Mouse (Mus musculus) neural tube, embryonic 11.5 days (tissue): Measurements from ENCODE around the gene Arhgap28. TPM values are rescaled to one million over a fixed set of nuclear protein-coding genes. Genes with fewer than 3 reads are reported as not detected.

ENCODE experiments used
- ATAC-seq: fragments of 200-750 bp; cut with Nextera tagmentation; 2 replicates; pipeline ENCODE4 v1.8.0; 2017; ENCODE audit warnings: moderate number of reproducible peaks, mild to moderate bottlenecking, moderate TSS enrichment, moderate library complexity; ENCODE audit not compliant: insufficient read depth, low FRiP score, low TSS enrichment
- DNase-seq: peaks from one replicate; pipeline ENCODE4 v3.0.0-alpha.2; 2015; ENCODE audit warnings: low spot score
- H3K27ac ChIP-seq: fragments of 300-500 bp; sonication (generic); 2 replicates; pipeline ENCODE4 v1.5.1; 2014; ENCODE audit warnings: low read depth, mild to moderate bottlenecking, low read length
- H3K27me3 ChIP-seq: fragments of 300-500 bp; sonication (generic); 2 replicates; pipeline ENCODE4 v1.6.1; 2014; ENCODE audit warnings: mild to moderate bottlenecking, low read length, mixed read lengths; ENCODE audit not compliant: control insufficient read depth, insufficient read depth
- H3K36me3 ChIP-seq: fragments of 300-500 bp; sonication (generic); 2 replicates; pipeline ENCODE4 v1.6.1; 2014; ENCODE audit warnings: mild to moderate bottlenecking, low read length, moderate library complexity, mixed read lengths; ENCODE audit not compliant: control insufficient read depth, insufficient read depth
- H3K4me1 ChIP-seq: fragments of 300-500 bp; sonication (generic); 2 replicates; pipeline ENCODE4 v1.6.1; 2014; ENCODE audit warnings: low read length, mixed read lengths; ENCODE audit not compliant: control insufficient read depth, insufficient read depth
- H3K4me2 ChIP-seq: fragments of 300-500 bp; sonication (generic); 2 replicates; pipeline ENCODE4 v1.6.1; 2014; ENCODE audit warnings: low read depth, mild to moderate bottlenecking, moderate library complexity
- H3K4me3 ChIP-seq: fragments of 300-500 bp; sonication (generic); 2 replicates; pipeline ENCODE4 v1.5.1; 2014; ENCODE audit warnings: low read depth, low read length
- H3K9ac ChIP-seq: fragments of 300-500 bp; sonication (generic); 2 replicates; pipeline ENCODE4 v1.6.1; 2014; ENCODE audit warnings: mild to moderate bottlenecking, low read length
- H3K9me3 ChIP-seq: fragments of 300-500 bp; sonication (generic); 2 replicates; pipeline ENCODE4 v1.6.1; 2016; ENCODE audit warnings: low read length; ENCODE audit not compliant: control insufficient read depth
- WGBS: fragments of 180-500 bp; shearing (Covaris S2); extraction: QIAGEN DNeasy Blood & Tissue Kit; methylation state at CpG from one replicate; pipeline ENCODE4 v1.1.7; 2014; 5-methylcytosine and 5-hydroxymethylcytosine counted together
- polyA plus RNA-seq: library from polyadenylated mRNA; unstranded; fragments of >200 nt; fragmentation: Nextera tagmentation; extraction: Ambion mirVana; gene quantifications from 2 replicates; pipeline ENCODE4 v1.2.1, GENCODE M21; 2014

Arhgap28 gene
- polyA plus RNA-seq, 1 experiment from 2014 or later = 47.9 TPM

DNA sequence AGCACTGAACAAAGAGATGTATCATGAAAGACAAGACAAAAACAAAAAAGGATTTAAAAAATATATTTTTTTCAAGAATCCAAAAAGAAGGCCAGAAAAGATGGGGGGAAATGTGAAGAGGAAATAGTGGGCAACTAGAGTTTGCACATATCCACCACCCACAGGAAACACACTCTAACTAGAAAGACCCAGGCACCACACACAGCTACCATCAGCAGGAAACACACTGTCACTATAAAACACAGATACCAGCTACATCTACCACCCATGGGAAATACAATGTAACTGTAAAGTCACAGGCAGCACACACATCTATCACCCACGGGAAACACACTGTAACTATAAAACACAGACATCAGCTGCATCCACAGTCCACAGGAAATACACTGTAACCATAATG is 46.3 kb downstream of the Arhgap28 start:
- no peaks in the 10 kb centered on the region for H3K36me3 ChIP-seq
- H3K4me1 ChIP-seq = peaks cover 6% of the 10 kb centered on the region; the same call in 1 of the 2 replicates
- H3K27me3 ChIP-seq = no peaks in the 10 kb centered on the region
- no peak overlapping the region for H3K4me3 ChIP-seq
- H3K4me2 ChIP-seq = no peak overlapping the region
- 76% methylated on average over 1 of the region's 1 CpGs for WGBS
- H3K9ac ChIP-seq = no peak overlapping the region
- no peak overlapping the region for H3K27ac ChIP-seq
- DNase-seq = no peak
- no peak for ATAC-seq
- no peaks in the 10 kb centered on the region for H3K9me3 ChIP-seq

DNA sequence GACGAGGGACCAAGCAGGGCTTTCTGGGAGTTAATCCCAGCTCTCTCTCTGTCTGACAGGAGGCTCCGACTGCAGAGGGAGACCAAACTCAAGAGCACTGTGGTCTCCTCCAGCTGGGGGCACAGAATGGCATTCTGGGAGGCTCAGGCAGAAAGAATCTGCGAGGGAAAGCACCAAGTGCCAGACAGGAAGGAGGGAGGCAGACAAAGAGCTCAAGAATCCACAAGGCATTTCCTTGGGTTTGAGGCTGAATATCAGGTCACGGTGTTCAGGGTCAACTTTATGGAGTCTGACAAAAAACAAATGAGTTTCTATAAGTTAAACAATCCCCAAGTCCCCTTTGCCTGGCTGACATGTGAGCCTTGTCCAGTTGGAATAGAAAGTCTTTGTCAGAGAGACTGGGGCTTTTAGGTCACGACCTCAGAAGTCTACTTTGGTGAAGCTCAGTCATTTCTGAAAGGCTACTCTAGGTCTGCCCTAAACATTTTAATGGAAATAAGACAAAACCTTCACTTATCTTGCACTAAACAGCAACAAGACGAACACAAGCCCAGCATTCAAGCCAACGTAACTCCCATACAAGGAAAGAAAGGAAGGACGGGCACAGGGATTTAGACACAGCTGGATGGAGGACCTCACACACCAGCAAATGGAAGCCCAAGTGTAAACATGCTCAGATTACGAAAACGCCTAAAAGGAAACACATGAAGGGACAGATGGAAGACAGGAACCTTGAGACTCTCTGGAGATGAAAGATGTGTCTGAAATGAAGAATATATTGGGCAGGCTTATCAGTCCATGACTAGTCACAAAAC is 47.8 kb downstream of the Arhgap28 start:
- no peaks in the 10 kb centered on the region for H3K27me3 ChIP-seq
- peak overlapping the region; percentile 2; the same call in 1 of the 2 replicates for H3K27ac ChIP-seq
- H3K9me3 ChIP-seq = no peaks in the 10 kb centered on the region
- H3K4me2 ChIP-seq = no peak overlapping the region
- DNase-seq (no peak), ATAC-seq (no peak)
- H3K9ac ChIP-seq = no peak overlapping the region
- H3K4me3 ChIP-seq = no peak overlapping the region
- 22% methylated on average over 10 of the region's 10 CpGs for WGBS
- peaks cover 6% of the 10 kb centered on the region; the same call in 1 of the 2 replicates for H3K4me1 ChIP-seq
- H3K36me3 ChIP-seq = no peaks in the 10 kb centered on the region

DNA sequence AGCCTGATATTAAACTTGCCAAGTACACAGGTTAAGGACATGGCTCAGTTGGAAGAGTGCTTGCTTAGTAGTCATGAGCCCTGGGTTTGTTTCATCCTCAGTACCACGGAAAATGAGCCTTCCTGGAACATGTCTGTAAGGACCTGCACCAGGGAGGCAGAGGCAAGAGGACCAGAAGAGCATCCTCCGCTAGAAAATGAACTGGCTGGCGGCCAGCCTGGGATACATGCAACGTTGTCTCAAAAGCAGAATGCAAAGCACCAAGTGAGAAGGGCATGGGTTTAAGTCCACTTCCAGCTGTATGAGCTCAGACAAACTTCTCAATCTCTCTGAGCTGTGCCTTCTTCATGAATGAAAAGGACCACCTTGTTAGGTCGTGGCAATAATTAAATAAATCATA is 49.0 kb downstream of the Arhgap28 start:
- Histone ChIP-seq H3K4me3 (no peak overlapping the region), H3K9me3 (no peaks in the 10 kb centered on the region), H3K9ac (no peak overlapping the region), H3K27me3 (no peaks in the 10 kb centered on the region), H3K4me2 (no peak overlapping the region), H3K36me3 (no peaks in the 10 kb centered on the region), H3K4me1 (peaks cover 6% of the 10 kb centered on the region), H3K27ac (no peak overlapping the region)
- WGBS = 86% methylated on average over 5 of the region's 5 CpGs
- no peak for DNase-seq
- ATAC-seq = no peak

DNA sequence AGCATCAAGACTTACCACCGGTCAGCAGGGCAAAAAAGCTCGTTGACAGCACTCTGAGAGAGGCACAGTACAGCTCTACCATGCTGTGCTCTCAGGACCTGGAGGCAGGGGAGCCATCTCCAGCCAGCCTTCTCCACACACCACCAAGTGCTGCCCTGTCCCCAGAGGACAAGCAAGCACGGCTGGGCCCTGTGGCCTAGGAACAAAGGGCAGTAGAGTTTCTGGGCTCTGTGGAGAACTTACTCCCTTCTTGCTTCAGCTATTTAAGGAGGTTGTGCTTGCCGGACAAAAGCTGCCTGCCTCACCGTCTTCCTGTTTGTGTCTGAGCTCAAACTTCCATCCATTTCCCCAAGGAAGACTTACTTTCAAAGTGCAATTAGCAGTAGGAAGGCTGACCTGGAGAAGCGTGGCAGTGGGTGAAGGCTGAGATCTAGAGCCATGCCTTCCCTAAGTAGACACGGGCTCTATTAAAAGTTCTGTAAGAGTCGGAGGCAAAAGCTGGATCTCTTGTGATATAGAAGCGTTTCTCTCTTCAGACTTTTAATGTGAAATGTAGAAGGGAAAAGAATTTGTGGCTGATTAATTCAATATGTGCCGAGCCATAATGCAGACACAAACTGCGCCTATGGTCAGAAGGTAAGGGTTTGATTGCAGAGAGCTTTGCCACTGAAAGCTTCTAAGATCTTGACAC is 53.3 kb downstream of the Arhgap28 start:
- peak; percentile 25 for DNase-seq

DNA sequence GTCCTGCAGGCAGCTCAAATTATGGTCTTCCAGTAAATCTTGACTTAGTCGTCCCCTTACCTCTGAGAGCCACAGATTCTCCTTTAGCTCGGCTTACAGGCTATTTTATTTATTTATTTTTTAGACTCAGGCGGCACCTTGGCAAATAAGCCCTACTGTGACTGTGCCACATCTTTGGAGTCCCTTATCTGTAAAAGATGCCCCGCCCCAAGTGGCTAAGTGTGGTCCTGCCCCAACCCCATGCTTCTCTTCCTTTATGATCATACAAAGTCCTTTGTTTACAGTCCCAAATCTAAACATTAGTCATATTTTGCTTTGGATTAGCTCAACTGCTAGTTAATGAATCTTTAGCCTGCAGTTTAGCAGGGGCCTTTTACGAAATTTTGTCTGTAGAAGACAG is 55.3 kb downstream of the Arhgap28 start:
- H3K9me3 ChIP-seq = no peaks in the 10 kb centered on the region
- DNase-seq (no peak), ATAC-seq (no peak)
- H3K9ac ChIP-seq = no peak overlapping the region
- no peaks in the 10 kb centered on the region for H3K36me3 ChIP-seq
- H3K4me2 ChIP-seq = no peak overlapping the region
- H3K4me1 ChIP-seq = peaks cover 2% of the 10 kb centered on the region; the same call in 1 of the 2 replicates
- 81% methylated on average over 5 of the region's 5 CpGs for WGBS
- no peak overlapping the region for H3K27ac ChIP-seq
- H3K4me3 ChIP-seq = no peak overlapping the region
- H3K27me3 ChIP-seq = no peaks in the 10 kb centered on the region

More for the DNA sequence above, 53.3 kb downstream of the Arhgap28 start:
- H3K36me3 ChIP-seq = no peaks in the 10 kb centered on the region
- ATAC-seq = no peak
- H3K27me3 ChIP-seq = no peaks in the 10 kb centered on the region
- 54% methylated on average over 11 of the region's 11 CpGs for whole genome bisulfite sequencing
- H3K9me3 ChIP-seq = no peaks in the 10 kb centered on the region
- peak overlapping the region; percentile 72 for H3K27ac ChIP-seq
- H3K4me3 ChIP-seq = 0 out of 2 replicates have a peak overlapping the region, but pooled peaks have one; percentile 12
- H3K4me1 ChIP-seq = peaks cover 2% of the 10 kb centered on the region; the same call in 1 of the 2 replicates
- H3K9ac ChIP-seq = peak overlapping the region; percentile 33; the same call in 1 of the 2 replicates
- peak overlapping the region; percentile 30 for H3K4me2 ChIP-seq

DNA sequence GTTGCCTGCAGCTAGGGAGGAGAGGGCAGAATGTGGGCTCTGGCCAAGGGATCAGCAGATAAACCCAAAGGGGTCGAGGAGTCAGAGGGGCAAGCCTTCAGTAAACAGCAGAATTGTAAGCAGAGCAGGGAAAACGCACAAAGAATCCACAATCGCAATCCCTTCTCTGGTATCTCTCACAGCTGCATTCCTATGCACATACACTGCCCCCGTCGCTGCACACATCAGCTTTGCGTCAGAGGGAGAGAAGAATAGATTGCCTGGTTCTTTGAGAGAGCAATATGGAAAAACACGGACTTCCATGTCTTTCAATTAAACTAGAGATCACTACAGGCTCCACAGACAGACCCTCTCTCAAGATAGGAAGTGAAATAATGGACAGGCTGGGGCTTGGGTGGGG is 58.5 kb downstream of the Arhgap28 start:
- H3K9ac ChIP-seq = no peak overlapping the region
- no peaks in the 10 kb centered on the region for H3K9me3 ChIP-seq
- no peaks in the 10 kb centered on the region; the same call in 1 of the 2 replicates for H3K4me1 ChIP-seq
- no peaks in the 10 kb centered on the region; the same call in 1 of the 2 replicates for H3K36me3 ChIP-seq
- no peaks in the 10 kb centered on the region for H3K27me3 ChIP-seq
- DNase-seq (no peak), ATAC-seq (no peak)
- H3K27ac ChIP-seq = no peak overlapping the region
- no peak overlapping the region for H3K4me2 ChIP-seq
- 87% methylated on average over 7 of the region's 7 CpGs for WGBS
- no peak overlapping the region for H3K4me3 ChIP-seq

DNA sequence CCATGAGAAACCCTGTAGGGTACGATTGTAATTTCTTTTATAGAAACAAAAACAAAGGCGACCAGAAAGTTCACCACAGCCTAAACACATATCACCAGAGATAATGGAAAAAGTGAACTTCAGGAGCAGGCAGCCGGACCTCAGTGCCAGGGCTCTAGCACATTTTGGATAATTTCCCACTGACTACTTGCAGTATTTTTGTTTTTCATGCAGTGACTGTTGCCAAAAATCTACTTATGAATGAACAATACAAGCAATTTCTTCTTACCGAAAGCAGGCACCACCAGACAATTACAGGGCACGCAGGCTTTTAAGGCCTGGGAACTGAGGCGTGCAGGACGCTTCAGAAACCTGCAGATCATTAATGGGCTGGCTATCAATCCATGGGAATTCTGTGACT is 59.7 kb downstream of the Arhgap28 start:
- Histone ChIP-seq H3K36me3 (no peaks in the 10 kb centered on the region; the same call in 1 of the 2 replicates), H3K9ac (no peak overlapping the region), H3K9me3 (no peaks in the 10 kb centered on the region), H3K4me1 (no peaks in the 10 kb centered on the region), H3K4me2 (no peak overlapping the region), H3K27me3 (no peaks in the 10 kb centered on the region), H3K4me3 (no peak overlapping the region), H3K27ac (no peak overlapping the region)
- 90% methylated on average over 7 of the region's 7 CpGs for WGBS
- ATAC-seq (no peak), DNase-seq (no peak)

DNA sequence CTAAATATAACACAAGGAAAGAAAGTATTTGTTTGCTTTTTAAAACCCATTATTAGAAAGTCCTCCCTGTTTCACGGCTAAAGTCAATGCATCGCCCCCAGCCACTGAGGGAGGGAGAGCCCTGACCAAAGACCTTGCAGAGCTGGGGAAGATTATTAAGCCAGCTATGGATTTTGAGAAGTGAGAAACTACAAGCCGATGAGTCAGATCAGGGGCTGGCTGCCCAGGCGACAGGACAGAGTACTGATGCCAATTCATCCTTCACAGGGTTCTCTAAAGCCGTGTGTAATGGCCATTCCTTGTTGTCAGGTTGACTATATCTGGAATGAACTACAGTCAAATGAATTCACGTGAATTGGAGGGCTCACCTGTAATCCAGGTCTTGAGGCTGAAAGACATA is 62.9 kb downstream of the Arhgap28 start:
- ATAC-seq (no peak), DNase-seq (no peak)
- Histone ChIP-seq H3K27me3 (no peaks in the 10 kb centered on the region), H3K4me2 (no peak overlapping the region), H3K27ac (no peak overlapping the region), H3K4me1 (no peaks in the 10 kb centered on the region), H3K9me3 (no peaks in the 10 kb centered on the region), H3K36me3 (no peaks in the 10 kb centered on the region; the same call in 1 of the 2 replicates), H3K4me3 (no peak overlapping the region), H3K9ac (no peak overlapping the region)
- WGBS = 88% methylated on average over 6 of the region's 6 CpGs
